Mouse (Mus musculus): ENCODE results near the gene Icos.
A peak's percentile ranks its signal among the peaks of the same experiment; 100 is the strongest.

Gene Icos

GRCm38 (mm10) chr1:60977641-60978040, at the start of gene Icos:
TSS of gene Icos (plus strand) at chr1:60977927.
- DNase-seq (ENCODE audit: low spot score in 2 of 2), result no peak

DNA sequence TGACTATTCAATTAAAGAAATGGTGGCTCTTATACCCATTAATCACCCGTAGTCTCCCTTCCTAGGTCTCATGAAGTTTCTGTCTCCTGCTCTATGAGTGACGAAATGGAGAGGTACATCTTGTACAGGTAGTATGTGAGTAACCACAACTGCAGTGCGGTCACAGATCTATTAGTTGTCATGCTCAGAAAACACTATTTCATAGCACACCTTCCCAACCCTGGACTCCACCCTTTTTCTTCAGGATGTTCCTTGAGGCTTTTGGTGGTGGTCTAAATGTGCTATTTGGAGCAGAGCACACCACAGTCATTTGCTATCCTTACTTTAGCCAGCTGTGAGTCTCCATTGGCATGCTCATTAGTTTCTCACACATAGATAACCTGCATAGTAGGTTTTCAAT, 48.7 kb upstream of the Icos start:
- DNase-seq (ENCODE audit: low spot score in 2 of 2), result no peak

- DNase-seq (ENCODE audit: low spot score in 2 of 2), result no peak
These were observed 47.3 kb upstream of the Icos start for GRCm38 (mm10) chr1:60930397-60930796.

DNA sequence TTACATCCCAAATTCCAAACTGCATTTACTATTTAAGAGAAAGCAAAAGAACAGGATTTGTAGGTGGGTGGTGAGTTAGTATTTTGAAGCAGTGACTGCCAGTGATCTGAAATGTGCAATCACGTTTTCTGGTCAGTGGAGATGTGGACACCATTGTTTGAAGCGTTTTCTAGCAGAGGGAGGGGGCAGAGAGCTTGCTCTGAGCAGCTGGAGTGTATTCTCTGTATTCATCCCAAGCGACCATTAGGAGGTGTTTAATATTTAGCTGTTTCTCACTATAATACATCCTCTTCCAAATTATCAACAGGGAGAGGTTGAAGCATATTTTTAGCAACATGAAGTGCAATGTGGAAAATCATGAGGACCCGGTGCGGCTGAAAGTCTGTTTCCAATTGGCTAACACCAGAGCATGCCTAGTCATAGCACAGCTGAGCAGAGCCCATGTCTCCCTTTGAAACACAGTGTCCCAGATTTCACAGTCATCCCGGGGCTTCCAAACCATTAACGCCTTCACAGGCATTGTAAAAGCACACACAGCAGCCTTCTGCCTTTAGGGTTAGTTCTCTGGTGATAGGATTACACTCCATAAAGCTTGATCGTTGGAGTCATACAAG, 41.7 kb upstream of the Icos start:
- no peak for DNase-seq (ENCODE audit: low spot score in 2 of 2)

GRCm38 (mm10) chr1:60936963-60937711, 40.6 kb upstream of the Icos start:
- DNase-seq (ENCODE audit: low spot score in 2 of 2), result no peak

- DNase-seq (ENCODE audit: low spot score in 2 of 2), result no peak
These were observed 39.5 kb upstream of the Icos start for GRCm38 (mm10) chr1:60938256-60938655.

- no peak for DNase-seq (ENCODE audit: low spot score in 2 of 2)
These were observed 38.8 kb upstream of the Icos start for GRCm38 (mm10) chr1:60938974-60939373.

GRCm38 (mm10) chr1:60940023-60940422, 37.7 kb upstream of the Icos start:
- DNase-seq (ENCODE audit: low spot score in 2 of 2), result no peak

- no peak for DNase-seq (ENCODE audit: low spot score in 2 of 2)
These were observed 37.1 kb upstream of the Icos start for GRCm38 (mm10) chr1:60940620-60941019.

GRCm38 (mm10) chr1:60941056-60942048, 36.4 kb upstream of the Icos start:
- no peak for DNase-seq (ENCODE audit: low spot score in 2 of 2)

DNA sequence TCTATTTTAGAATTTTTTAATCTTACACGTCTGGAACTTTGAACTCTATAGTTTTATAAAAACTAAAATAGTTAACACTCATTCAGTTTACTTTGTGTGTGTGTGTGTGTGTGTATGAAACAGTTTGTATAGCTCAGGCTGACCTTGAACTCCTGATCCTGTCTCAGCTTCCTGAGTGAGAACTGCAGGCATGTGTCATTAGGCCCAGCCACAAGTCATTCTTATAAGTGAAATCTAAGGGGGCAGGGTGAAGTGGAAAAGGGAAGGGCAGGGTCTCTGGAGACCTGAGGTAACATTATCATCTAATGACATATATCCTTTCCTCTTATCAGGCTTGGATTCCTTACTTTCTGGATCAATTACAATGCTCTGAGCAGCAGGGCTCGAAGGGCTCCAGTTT, 34.8 kb upstream of the Icos start:
- no peak for DNase-seq (ENCODE audit: low spot score in 2 of 2)

- no peak for DNase-seq (ENCODE audit: low spot score in 2 of 2)
These were observed 31.9 kb upstream of the Icos start for GRCm38 (mm10) chr1:60945633-60946401.

GRCm38 (mm10) chr1:60948112-60948511, 29.6 kb upstream of the Icos start:
- no peak for DNase-seq (ENCODE audit: low spot score in 2 of 2)

DNA sequence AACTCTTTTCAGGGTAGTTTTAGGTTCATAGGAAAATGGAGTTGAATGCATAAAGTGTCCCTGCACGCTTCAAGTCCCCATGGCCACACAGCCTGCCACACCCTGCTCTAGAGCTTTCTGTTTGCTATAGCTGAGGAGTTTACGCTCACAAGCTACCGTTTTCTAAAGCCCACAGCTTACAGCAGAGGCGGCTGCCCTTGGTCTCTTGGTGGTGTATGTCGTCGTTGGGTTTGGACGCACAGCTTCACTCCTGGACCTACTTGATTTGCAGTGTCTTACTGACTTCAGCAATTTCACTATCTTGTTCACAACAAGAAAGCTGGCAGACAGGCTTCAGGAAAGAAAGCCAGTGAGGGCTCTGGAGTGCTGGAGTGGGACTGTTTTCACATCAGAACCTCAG, 24.8 kb upstream of the Icos start:
- peak in 1 of 2 experiments; percentile 20 for DNase-seq (ENCODE audit: low spot score in 2 of 2)

GRCm38 (mm10) chr1:60953686-60954085, 24.0 kb upstream of the Icos start:
- no peak for DNase-seq (ENCODE audit: low spot score in 2 of 2)

GRCm38 (mm10) chr1:60954759-60955158, 23.0 kb upstream of the Icos start:
- no peak for DNase-seq (ENCODE audit: low spot score in 2 of 2)

- no peak for DNase-seq (ENCODE audit: low spot score in 2 of 2)
These were observed 22.5 kb upstream of the Icos start for GRCm38 (mm10) chr1:60955186-60955585.

- DNase-seq (ENCODE audit: low spot score in 2 of 2), result no peak
These were observed 21.5 kb upstream of the Icos start for GRCm38 (mm10) chr1:60956196-60956595.

GRCm38 (mm10) chr1:60958287-60958686, 19.4 kb upstream of the Icos start:
- DNase-seq (ENCODE audit: low spot score in 2 of 2), result no peak

GRCm38 (mm10) chr1:60959246-60959645, 18.5 kb upstream of the Icos start:
- DNase-seq (ENCODE audit: low spot score in 2 of 2), result no peak

DNA sequence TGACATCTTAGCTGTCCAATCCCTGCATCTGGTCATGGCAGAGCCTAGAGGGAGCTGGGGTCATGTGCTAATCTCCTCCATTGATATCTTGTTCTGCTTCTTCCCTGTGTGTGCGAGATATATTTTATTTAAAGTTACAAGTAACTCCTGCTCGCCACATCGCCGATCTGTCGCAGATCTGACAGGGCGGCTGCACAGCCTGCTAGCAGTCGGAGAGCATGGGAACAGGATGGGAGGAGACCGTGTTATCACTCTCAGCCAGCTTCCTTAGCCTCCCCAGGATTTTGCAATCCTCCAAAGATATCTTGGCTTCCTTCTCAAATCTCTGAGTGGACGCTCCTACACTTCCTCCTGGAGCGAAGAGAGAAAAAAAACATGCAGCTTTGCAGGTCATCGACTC, 17.3 kb upstream of the Icos start:
- peak in 1 of 2 experiments; percentile 15 for DNase-seq (ENCODE audit: low spot score in 2 of 2)
